Mouse (Mus musculus): ENCODE measurements around the gene Pbsn. TPM values are rescaled to one million over a fixed set of nuclear protein-coding genes. Genes with fewer than 3 reads are reported as not detected.
"Not testable (repeated sequence)": the region's sequence is repeated elsewhere in the genome, so short reads cannot be mapped to it uniquely, and the experiment has no call there.

Gene Pbsn
- polyA plus RNA-seq (2015; fragmentation: Nextera tagmentation; extraction: Ambion mirVana): not detected in 2 replicates

GRCm38 (mm10) chrX:77853523-77853922 is at the start of gene Pbsn:
Gene Pbsn, minus strand, starts transcription at chrX:77853623.
- Histone ChIP-seq H3K4me1 (no peaks in the 10 kb centered on the region), H3K9ac (no peak within 1 kb of the TSS), H3K9me3 (no peaks in the 10 kb centered on the region), H3K27ac (no peak within 1 kb of the TSS), H3K27me3 (no peaks in the 10 kb centered on the region), H3K4me2 (no peak within 1 kb of the TSS), H3K4me3 (no peak within 1 kb of the TSS), H3K36me3 (no peaks in the 10 kb centered on the region)
- 67% methylated on average over 1 of the region's 1 CpGs for WGBS
- no peak for ATAC-seq (ENCODE audit: borderline replicate concordance, extremely low read depth, low FRiP score, low TSS enrichment)

DNA sequence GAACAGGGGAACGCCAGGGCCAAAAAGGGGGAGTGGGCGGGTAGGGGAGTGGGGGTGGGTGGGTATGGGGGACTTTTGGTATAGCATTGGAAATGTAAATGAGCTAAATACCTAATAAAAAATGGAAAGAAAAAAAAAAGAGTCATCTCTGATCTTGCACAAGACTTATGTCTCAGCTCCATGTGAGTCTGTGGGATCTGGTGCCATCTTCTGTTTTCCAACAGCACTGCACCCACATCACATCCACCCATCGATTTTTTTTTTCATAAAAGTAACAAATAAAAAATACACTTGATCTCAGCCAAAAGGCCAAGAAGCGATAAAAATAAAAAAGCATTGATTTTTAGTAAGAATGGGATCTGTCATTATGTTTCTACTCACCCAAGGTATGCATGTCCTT is 26.6 kb upstream of the Pbsn start:
- not testable (repeated sequence) for H3K4me1 ChIP-seq; H3K9me3 ChIP-seq; H3K27me3 ChIP-seq; H3K4me2 ChIP-seq; H3K27ac ChIP-seq; ATAC-seq (ENCODE audit: borderline replicate concordance, extremely low read depth, low FRiP score, low TSS enrichment); H3K36me3 ChIP-seq; H3K4me3 ChIP-seq; H3K9ac ChIP-seq
- whole genome bisulfite sequencing: 50% methylated on average over 2 of the region's 4 CpGs

GRCm38 (mm10) chrX:77864458-77864857 is 11.0 kb upstream of the Pbsn start, which contains the start of gene Gm14744:
Gene Gm14744, plus strand, starts transcription at chrX:77864758.
- not testable (repeated sequence) for ATAC-seq (ENCODE audit: borderline replicate concordance, extremely low read depth, low FRiP score, low TSS enrichment); H3K4me3 ChIP-seq; H3K27ac ChIP-seq; H3K36me3 ChIP-seq; H3K9me3 ChIP-seq; H3K4me1 ChIP-seq; H3K4me2 ChIP-seq; H3K27me3 ChIP-seq; H3K9ac ChIP-seq
- 90% methylated on average over 2 of the region's 2 CpGs for WGBS

DNA sequence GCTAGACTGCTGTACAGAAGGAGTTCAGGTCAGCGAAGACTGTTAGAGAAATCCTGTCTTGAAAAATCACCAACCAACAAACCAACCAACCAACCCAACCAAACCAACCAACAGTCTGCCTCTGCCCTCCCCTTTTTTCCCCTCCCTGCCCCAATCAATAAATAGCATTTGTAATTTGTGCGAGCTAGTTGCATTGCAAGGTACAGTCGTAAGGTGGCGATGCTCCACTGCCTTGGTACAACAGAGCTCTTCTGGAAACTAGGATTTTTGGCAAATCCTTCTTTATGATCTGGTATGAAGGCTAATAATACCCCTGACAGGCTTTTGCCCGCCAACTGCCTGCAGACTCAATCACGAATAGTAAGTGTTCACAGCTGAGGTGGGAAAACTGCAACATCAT is 41.4 kb downstream of the Pbsn start:
- no peak for ATAC-seq (ENCODE audit: borderline replicate concordance, extremely low read depth, low FRiP score, low TSS enrichment)
- 65% methylated on average over 6 of the region's 6 CpGs for WGBS
- no peaks in the 10 kb centered on the region for H3K9me3 ChIP-seq
- H3K27me3 ChIP-seq: no peaks in the 10 kb centered on the region
- no peak overlapping the region for H3K9ac ChIP-seq
- H3K4me2 ChIP-seq: no peak overlapping the region
- H3K4me1 ChIP-seq: no peaks in the 10 kb centered on the region
- no peaks in the 10 kb centered on the region for H3K36me3 ChIP-seq
- no peak overlapping the region for H3K4me3 ChIP-seq
- no peak overlapping the region for H3K27ac ChIP-seq

DNA sequence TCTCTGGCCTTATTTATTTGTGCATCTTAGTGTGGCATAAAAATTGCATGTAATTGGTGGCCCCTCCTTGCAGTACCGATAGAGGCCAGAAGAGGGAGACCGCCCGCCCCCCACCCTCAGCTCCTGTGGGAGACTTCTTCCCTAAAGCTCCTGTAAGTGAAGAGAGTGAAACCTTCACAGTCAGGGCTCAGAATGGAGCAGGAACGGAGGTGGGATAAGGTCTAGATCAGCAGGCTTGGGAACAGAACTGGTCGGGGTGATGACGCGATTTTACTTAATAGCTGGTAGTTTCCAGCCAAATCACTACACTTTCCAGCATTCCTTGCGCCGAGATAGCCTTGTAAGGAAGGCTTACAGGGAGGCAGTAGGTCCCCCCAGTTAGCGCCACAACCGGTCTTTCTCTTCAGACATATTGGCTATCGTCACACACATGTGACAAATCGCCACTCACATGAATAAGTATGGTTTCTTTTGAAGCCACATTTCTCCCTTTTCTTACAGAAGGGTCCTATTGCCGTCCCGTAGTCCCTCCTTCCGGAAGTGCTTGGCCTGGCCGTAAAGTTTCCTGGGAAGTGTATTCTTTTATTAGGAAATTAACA is 42.7 kb downstream of the Pbsn start:
- Histone ChIP-seq H3K9me3 (no peaks in the 10 kb centered on the region), H3K9ac (peak overlapping the region; percentile 27), H3K27ac (peak overlapping the region; percentile 46), H3K36me3 (no peaks in the 10 kb centered on the region), H3K4me3 (peak overlapping the region; percentile 44), H3K4me1 (no peaks in the 10 kb centered on the region), H3K27me3 (no peaks in the 10 kb centered on the region), H3K4me2 (peak overlapping the region; percentile 49)
- ATAC-seq (ENCODE audit: borderline replicate concordance, extremely low read depth, low FRiP score, low TSS enrichment): peak; percentile 76
- 20% methylated on average over 17 of the region's 17 CpGs for WGBS

DNA sequence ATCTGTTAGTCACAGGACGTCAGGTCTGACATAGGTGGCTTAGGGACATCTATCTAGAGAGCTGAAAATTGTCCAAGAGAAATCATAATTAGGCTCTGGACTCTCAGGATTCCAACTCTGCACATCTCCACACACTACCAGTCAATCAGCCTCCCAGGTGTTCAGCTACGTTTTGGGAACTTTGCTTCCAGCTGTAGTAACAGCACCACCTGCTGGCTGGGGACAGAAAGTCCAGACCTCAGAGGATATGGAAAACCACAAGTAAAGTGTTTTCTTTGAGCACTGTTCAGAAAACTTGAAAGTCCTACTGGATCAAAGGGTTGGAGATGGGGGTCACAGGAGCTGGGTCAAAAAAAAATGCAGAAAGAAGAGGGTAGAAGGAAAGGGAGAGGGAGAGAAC is 44.8 kb downstream of the Pbsn start:
- Histone ChIP-seq H3K36me3 (no peaks in the 10 kb centered on the region), H3K4me3 (no peak overlapping the region), H3K9ac (no peak overlapping the region), H3K9me3 (no peaks in the 10 kb centered on the region), H3K27ac (no peak overlapping the region), H3K4me2 (no peak overlapping the region), H3K4me1 (no peaks in the 10 kb centered on the region), H3K27me3 (no peaks in the 10 kb centered on the region)
- WGBS: 14% methylated on average over 2 of the region's 2 CpGs
- no peak for ATAC-seq (ENCODE audit: borderline replicate concordance, extremely low read depth, low FRiP score, low TSS enrichment)

GRCm38 (mm10) chrX:77802293-77802692 is 51.1 kb downstream of the Pbsn start:
- no peak for ATAC-seq (ENCODE audit: borderline replicate concordance, extremely low read depth, low FRiP score, low TSS enrichment)
- 77% methylated on average over 2 of the region's 2 CpGs for WGBS

GRCm38 (mm10) chrX:77801543-77801942 is 51.9 kb downstream of the Pbsn start:
- H3K36me3 ChIP-seq: no peaks in the 10 kb centered on the region
- ATAC-seq (ENCODE audit: borderline replicate concordance, extremely low read depth, low FRiP score, low TSS enrichment): no peak
- no peak overlapping the region for H3K9ac ChIP-seq
- no peak overlapping the region for H3K4me3 ChIP-seq
- 46% methylated on average over 1 of the region's 1 CpGs for WGBS
- H3K9me3 ChIP-seq: no peaks in the 10 kb centered on the region
- no peak overlapping the region for H3K27ac ChIP-seq
- H3K4me2 ChIP-seq: no peak overlapping the region
- H3K27me3 ChIP-seq: no peaks in the 10 kb centered on the region
- no peaks in the 10 kb centered on the region for H3K4me1 ChIP-seq

More at GRCm38 (mm10) chrX:77802293-77802692, 51.1 kb downstream of the Pbsn start:
- Histone ChIP-seq H3K4me1 (no peaks in the 10 kb centered on the region), H3K4me2 (no peak overlapping the region), H3K27ac (no peak overlapping the region), H3K27me3 (no peaks in the 10 kb centered on the region), H3K9ac (no peak overlapping the region), H3K9me3 (no peaks in the 10 kb centered on the region), H3K36me3 (no peaks in the 10 kb centered on the region), H3K4me3 (no peak overlapping the region)

DNA sequence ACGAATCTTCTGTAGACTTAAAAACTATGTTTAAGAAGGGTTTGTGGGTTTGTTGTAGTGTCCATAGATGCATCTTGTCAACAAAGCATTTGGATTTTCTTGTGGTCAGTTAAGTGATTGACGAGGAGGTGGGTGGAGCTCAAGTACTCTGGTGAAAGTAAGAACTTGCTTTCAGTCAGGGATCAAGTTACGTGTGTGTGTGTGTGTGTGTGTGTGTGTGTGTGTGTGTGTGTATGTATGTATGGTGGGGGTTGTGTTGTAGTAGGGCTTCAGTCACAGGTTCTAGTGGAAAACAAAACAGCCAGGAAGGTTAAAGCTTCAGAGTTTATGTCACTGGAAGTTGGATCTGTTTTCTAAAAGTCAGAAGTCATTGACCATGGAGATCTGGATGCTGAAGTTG is 53.9 kb downstream of the Pbsn start:
- ATAC-seq (ENCODE audit: borderline replicate concordance, extremely low read depth, low FRiP score, low TSS enrichment): no peak
- Histone ChIP-seq H3K27me3 (no peaks in the 10 kb centered on the region), H3K9me3 (no peaks in the 10 kb centered on the region), H3K4me1 (no peaks in the 10 kb centered on the region), H3K4me3 (no peak overlapping the region), H3K36me3 (no peaks in the 10 kb centered on the region), H3K9ac (no peak overlapping the region), H3K4me2 (no peak overlapping the region), H3K27ac (no peak overlapping the region)
- 61% methylated on average over 3 of the region's 3 CpGs for WGBS

DNA sequence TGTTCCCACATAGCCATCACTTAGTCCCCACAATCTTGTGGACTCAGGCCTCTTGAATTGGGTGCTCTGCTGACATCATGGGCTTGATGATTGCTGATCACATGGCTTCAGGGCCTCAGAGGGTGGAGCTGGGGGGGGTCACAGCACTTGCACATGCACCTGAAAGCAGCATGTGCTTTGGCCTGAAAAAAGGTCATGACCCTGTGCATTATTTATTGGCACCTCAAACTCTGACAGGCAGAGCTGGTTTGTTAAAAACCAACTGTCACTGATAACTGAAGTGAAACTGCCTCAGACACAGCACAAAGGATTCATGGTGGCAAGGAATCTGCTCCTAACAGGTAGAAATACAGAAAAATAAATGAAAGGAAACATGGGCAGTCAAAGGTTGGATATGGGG is 55.6 kb downstream of the Pbsn start:
- Histone ChIP-seq H3K9ac (no peak overlapping the region), H3K9me3 (no peaks in the 10 kb centered on the region), H3K4me1 (no peaks in the 10 kb centered on the region), H3K4me2 (no peak overlapping the region), H3K4me3 (no peak overlapping the region), H3K27ac (no peak overlapping the region), H3K36me3 (no peaks in the 10 kb centered on the region), H3K27me3 (no peaks in the 10 kb centered on the region)
- no peak for ATAC-seq (ENCODE audit: borderline replicate concordance, extremely low read depth, low FRiP score, low TSS enrichment)

- H3K9me3 ChIP-seq: no peaks in the 10 kb centered on the region
- no peak for ATAC-seq (ENCODE audit: borderline replicate concordance, extremely low read depth, low FRiP score, low TSS enrichment)
- H3K36me3 ChIP-seq: no peaks in the 10 kb centered on the region
- WGBS: 72% methylated on average over 1 of the region's 1 CpGs
- H3K9ac ChIP-seq: no peak overlapping the region
- H3K27ac ChIP-seq: 0 out of 2 replicates have a peak overlapping the region, but pooled peaks have one; percentile 91
- H3K27me3 ChIP-seq: no peaks in the 10 kb centered on the region
- H3K4me2 ChIP-seq: peak overlapping the region; percentile 64
- no peak overlapping the region for H3K4me3 ChIP-seq
- no peaks in the 10 kb centered on the region for H3K4me1 ChIP-seq
These were observed 56.5 kb downstream of the Pbsn start for GRCm38 (mm10) chrX:77796916-77797315.

GRCm38 (mm10) chrX:77796238-77796835 is 57.1 kb downstream of the Pbsn start, which contains the start of gene Prkx:
Gene Prkx, minus strand, starts transcription at chrX:77796278.
- Histone ChIP-seq H3K27me3 (no peaks in the 10 kb centered on the region), H3K27ac (peak within 1 kb of the TSS; percentile 91), H3K4me3 (peak within 1 kb of the TSS; percentile 61), H3K36me3 (no peaks in the 10 kb centered on the region), H3K9ac (peak within 1 kb of the TSS; percentile 59), H3K4me2 (peak within 1 kb of the TSS; percentile 64), H3K9me3 (no peaks in the 10 kb centered on the region), H3K4me1 (no peaks in the 10 kb centered on the region)
- WGBS: 27% methylated on average over 19 of the region's 19 CpGs
- peak; percentile 74 for ATAC-seq (ENCODE audit: borderline replicate concordance, extremely low read depth, low FRiP score, low TSS enrichment)

All from lung, embryonic 15.5 days (tissue).